Mouse (Mus musculus) liver, embryonic 14.5 days (tissue): ENCODE results near the gene Tubb5. TPM values are rescaled to one million over a fixed set of nuclear protein-coding genes. Genes with fewer than 3 reads are reported as not detected.

Experiments
- ATAC-seq: fragments of 200-750 bp; cut with Nextera tagmentation; 2 replicates; pipeline ENCODE4 v1.8.0; 2017; ENCODE audit warnings: moderate number of reproducible peaks, mild to moderate bottlenecking, moderate library complexity; ENCODE audit not compliant: insufficient read depth
- DNase-seq, 3 experiments: peaks; one replicate each; pipeline ENCODE4 v3.0.0-alpha.2; 2012 to 2013; ENCODE audit warnings: low read depth in 3 of 3, low spot score in 3 of 3
- H3K27ac ChIP-seq: fragments of 300-500 bp; sonication (generic); 2 replicates; pipeline ENCODE4 v1.5.1; 2014; ENCODE audit warnings: moderate library complexity, mild to moderate bottlenecking, control low read depth, inconsistent platforms
- H3K27me3 ChIP-seq: fragments of 300-500 bp; sonication (generic); 2 replicates; pipeline ENCODE4 v1.6.1; 2014; ENCODE audit warnings: mild to moderate bottlenecking, low read length, moderate library complexity; ENCODE audit not compliant: control insufficient read depth, insufficient read depth
- H3K36me3 ChIP-seq: fragments of 300-500 bp; sonication (generic); replicated peaks from 2 replicates; pipeline ENCODE4 v1.6.1; 2014; ENCODE audit warnings: low read depth; ENCODE audit not compliant: control insufficient read depth, insufficient read depth
- H3K4me1 ChIP-seq, 2 experiments: fragments of 200-500 bp in 1 of 2; fragments of 300-500 bp in 1 of 2; sonication (generic) in 1 of 2; replicated peaks; 2 replicates each; pipeline ENCODE4 v1.6.1; 2012 to 2014; ENCODE audit warnings: antibody characterized with exemption in 1 of 2, inconsistent platforms in 1 of 2, low read length in 1 of 2; ENCODE audit not compliant: control insufficient read depth in 2 of 2, insufficient read depth in 2 of 2
- H3K4me2 ChIP-seq: fragments of 300-500 bp; sonication (generic); 2 replicates; pipeline ENCODE4 v1.6.1; 2014; ENCODE audit warnings: low read depth, mild to moderate bottlenecking, control low read depth, moderate library complexity
- H3K4me3 ChIP-seq, 2 experiments: fragments of 200-500 bp in 1 of 2; fragments of 300-500 bp in 1 of 2; sonication (generic) in 1 of 2; 2 replicates each; pipeline ENCODE4 v1.5.1; 2012 to 2014; ENCODE audit warnings: low read depth in 2 of 2, low read length in 2 of 2, mild to moderate bottlenecking in 2 of 2, control low read depth in 1 of 2, inconsistent platforms in 1 of 2, moderate library complexity in 1 of 2; ENCODE audit not compliant: insufficient read depth in 1 of 2
- H3K9ac ChIP-seq: fragments of 300-500 bp; sonication (generic); replicated peaks from 2 replicates; pipeline ENCODE4 v1.6.1; 2014; ENCODE audit warnings: mild to moderate bottlenecking, control low read depth, moderate library complexity
- H3K9me3 ChIP-seq: fragments of 300-500 bp; sonication (generic); 2 replicates; pipeline ENCODE4 v1.6.1; 2016; ENCODE audit warnings: low read length, mixed read lengths; ENCODE audit not compliant: control insufficient read depth
- CTCF ChIP-seq: IDR thresholded peaks from 2 replicates; pipeline ENCODE4 v1.5.1; 2016; ENCODE audit warnings: antibody characterized with exemption, low read depth, control low read depth
- EP300 ChIP-seq: IDR thresholded peaks from 2 replicates; pipeline ENCODE4 v1.6.1; 2016; ENCODE audit warnings: antibody characterized with exemption, low read depth
- WGBS: fragments of 180-500 bp; shearing (Covaris S2); extraction: QIAGEN DNeasy Blood & Tissue Kit; methylation state at CpG from one replicate; pipeline ENCODE4 v1.1.7; 2014; ENCODE audit not compliant: insufficient replicate concordance; 5-methylcytosine and 5-hydroxymethylcytosine counted together
- polyA plus RNA-seq, 2 experiments: library from polyadenylated mRNA; depleted of rRNA in 1 of 2; stranded (reverse) in 1 of 2; unstranded in 1 of 2; fragments of >200 nt; fragmentation: Nextera tagmentation in 1 of 2; extraction: Ambion mirVana in 1 of 2; gene quantifications; 2 replicates each; pipeline versions ENCODE4 v1.2.1 to v1.2.3; 2012 to 2014

The Tubb5 gene
- polyA plus RNA-seq, 2 experiments: 330 to 467 TPM

- H3K4me2 ChIP-seq: peak overlapping the region; percentile 96
- ATAC-seq (no peak), DNase-seq (no peak)
- TF ChIP-seq CTCF: no peak
- TF ChIP-seq EP300: no peak; the same call in 1 of the 2 replicates
- WGBS: 2% methylated on average over 5 of the region's 5 CpGs
- peak overlapping the region; percentile 96 for H3K27ac ChIP-seq
- no peaks in the 10 kb centered on the region for H3K27me3 ChIP-seq
- peaks cover 45 to 48% of the 10 kb centered on the region in 2 experiments for H3K4me1 ChIP-seq
- peak overlapping the region; percentile 100 for H3K9ac ChIP-seq
- H3K36me3 ChIP-seq: peaks cover 33% of the 10 kb centered on the region
- no peaks in the 10 kb centered on the region for H3K9me3 ChIP-seq
- H3K4me3 ChIP-seq: peak overlapping the region; percentile 64 to 98
These were observed 464 bp upstream of the Tubb5 start for GRCm38 (mm10) chr17:35838570-35838969.

GRCm38 (mm10) chr17:35837487-35837886 is 619 bp downstream of the Tubb5 start:
- WGBS: 0% methylated on average over 18 of the region's 18 CpGs
- H3K9me3 ChIP-seq: no peaks in the 10 kb centered on the region
- TF ChIP-seq EP300: no peak
- no peak for TF ChIP-seq CTCF
- peak overlapping the region; percentile 96 for H3K27ac ChIP-seq
- peaks cover 40% of the 10 kb centered on the region in 2 experiments for H3K4me1 ChIP-seq
- ATAC-seq (no peak), DNase-seq (peak in 1 of 3 experiments; percentile 34)
- H3K36me3 ChIP-seq: peaks cover 44% of the 10 kb centered on the region
- peak overlapping the region; percentile 100 for H3K9ac ChIP-seq
- H3K4me2 ChIP-seq: peak overlapping the region; percentile 96
- no peaks in the 10 kb centered on the region for H3K27me3 ChIP-seq
- peak overlapping the region; percentile 96 to 98 for H3K4me3 ChIP-seq

DNA sequence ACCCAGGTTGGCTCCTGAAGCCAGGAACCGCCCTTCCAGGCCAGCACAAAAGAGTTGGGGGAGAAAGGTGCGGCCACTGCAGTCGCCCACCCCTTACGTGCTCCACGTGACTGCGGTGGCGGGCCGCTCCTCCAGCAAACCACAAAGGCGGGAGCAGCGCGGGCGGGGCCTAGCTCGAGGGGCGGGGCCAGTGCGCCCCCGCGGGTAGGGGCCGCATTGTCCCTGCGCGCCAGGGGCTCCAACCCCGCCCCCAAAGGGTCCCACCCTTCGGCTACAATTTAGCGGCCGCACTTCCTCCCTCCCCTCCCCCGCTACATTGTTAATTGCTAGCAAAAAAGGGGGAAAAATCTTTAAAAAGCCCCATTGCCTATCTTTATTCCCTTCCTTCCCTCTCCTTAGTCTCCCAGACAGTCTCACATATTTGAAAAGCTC is 1.1 kb downstream of the Tubb5 start:
- peak overlapping the region; percentile 96 to 98 for H3K4me3 ChIP-seq
- no peaks in the 10 kb centered on the region for H3K27me3 ChIP-seq
- peak overlapping the region; percentile 96 for H3K27ac ChIP-seq
- peaks cover 35 to 40% of the 10 kb centered on the region in 2 experiments for H3K4me1 ChIP-seq
- TF ChIP-seq EP300: no peak
- TF ChIP-seq CTCF: no peak
- ATAC-seq: peak; percentile 17
- H3K36me3 ChIP-seq: peaks cover 48% of the 10 kb centered on the region
- H3K4me2 ChIP-seq: peak overlapping the region; percentile 96
- H3K9me3 ChIP-seq: no peaks in the 10 kb centered on the region
- H3K9ac ChIP-seq: peak overlapping the region; percentile 100
- 2% methylated on average over 23 of the region's 25 CpGs for WGBS
- DNase-seq: peak; percentile 73 to 76 (median 75)

DNA sequence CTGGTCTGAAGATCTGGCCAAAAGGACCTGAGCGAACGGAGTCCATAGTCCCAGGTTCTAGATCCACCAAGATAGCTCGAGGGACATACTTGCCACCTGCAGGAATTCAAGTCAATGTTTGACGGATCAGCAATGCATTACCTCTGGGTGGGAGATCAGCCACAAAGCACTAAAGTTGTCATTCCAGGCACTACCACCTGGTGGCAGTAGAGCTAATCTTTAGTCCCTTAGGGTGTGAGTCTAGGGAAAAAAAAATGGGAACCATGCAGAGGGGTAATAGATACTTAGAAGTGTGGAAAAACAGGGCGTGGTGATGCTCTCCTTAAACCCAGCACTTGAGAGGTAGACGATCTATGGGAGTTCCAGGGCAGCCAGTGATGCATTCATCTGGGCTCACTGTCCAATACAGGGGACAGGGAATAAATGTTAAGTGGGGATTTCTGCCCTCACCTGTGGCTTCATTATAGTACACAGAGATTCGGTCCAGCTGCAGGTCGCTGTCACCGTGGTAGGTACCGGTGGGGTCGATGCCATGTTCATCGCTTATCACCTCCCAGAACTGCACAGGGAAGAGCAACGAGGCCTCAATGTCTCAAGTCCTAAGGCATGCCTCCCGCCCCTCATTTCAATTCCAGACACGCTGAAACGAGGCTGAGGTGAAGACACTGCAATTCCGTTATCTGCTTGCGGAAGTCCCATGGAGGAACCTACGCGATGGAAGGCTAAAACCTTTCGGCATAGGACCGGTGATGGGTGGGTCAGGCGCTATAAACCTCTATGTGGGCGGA is 1.7 kb downstream of the Tubb5 start:
- Histone ChIP-seq H3K4me1 (peaks cover 35 to 40% of the 10 kb centered on the region in 2 experiments), H3K9ac (peak overlapping the region; percentile 100), H3K36me3 (peaks cover 48% of the 10 kb centered on the region), H3K9me3 (no peaks in the 10 kb centered on the region), H3K4me2 (peak overlapping the region; percentile 96), H3K27ac (peak overlapping the region; percentile 96), H3K4me3 (peak overlapping the region; percentile 96 to 98), H3K27me3 (no peaks in the 10 kb centered on the region)
- WGBS: 6% methylated on average over 24 of the region's 24 CpGs
- DNase-seq: peak; percentile 73 to 82 (median 73)
- TF ChIP-seq EP300: no peak
- TF ChIP-seq CTCF: peak; percentile 89
- no peak for ATAC-seq

DNA sequence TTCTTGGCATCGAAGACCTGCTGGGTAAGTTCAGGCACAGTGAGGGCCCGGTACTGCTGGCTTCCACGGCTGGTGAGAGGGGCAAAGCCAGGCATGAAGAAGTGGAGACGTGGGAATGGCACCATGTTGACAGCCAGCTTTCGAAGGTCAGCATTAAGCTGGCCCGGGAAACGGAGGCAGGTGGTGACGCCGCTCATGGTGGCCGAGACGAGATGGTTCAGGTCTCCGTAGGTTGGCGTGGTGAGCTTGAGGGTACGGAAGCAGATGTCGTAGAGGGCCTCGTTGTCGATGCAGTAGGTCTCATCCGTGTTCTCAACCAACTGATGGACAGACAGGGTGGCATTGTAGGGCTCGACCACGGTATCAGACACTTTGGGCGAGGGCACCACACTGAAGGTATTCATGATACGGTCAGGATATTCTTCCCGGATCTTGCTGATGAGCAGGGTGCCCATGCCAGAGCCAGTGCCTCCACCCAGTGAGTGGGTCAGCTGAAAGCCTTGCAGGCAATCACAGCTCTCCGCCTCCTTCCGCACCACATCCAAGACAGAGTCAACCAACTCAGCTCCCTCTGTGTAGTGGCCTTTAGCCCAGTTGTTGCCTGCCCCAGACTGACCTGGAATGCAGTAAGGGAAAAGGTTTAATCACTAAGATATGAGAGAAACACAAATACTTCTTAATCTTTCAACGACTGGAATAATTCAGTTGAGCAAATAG is 2.5 kb downstream of the Tubb5 start:
- Histone ChIP-seq H3K27ac (peak overlapping the region; percentile 28), H3K27me3 (no peaks in the 10 kb centered on the region), H3K4me2 (peak overlapping the region; percentile 96), H3K9ac (peak overlapping the region; percentile 100), H3K4me1 (peaks cover 33 to 40% of the 10 kb centered on the region in 2 experiments), H3K36me3 (peaks cover 48% of the 10 kb centered on the region), H3K9me3 (no peaks in the 10 kb centered on the region), H3K4me3 (peak overlapping the region; percentile 96 to 98; a peak in 3 of 4 replicates)
- WGBS: 76% methylated on average over 26 of the region's 26 CpGs
- TF ChIP-seq CTCF: no peak
- DNase-seq (no peak), ATAC-seq (no peak)
